Mouse (Mus musculus): ENCODE measurements around the gene Tnni3k. TPM values are rescaled to one million over a fixed set of nuclear protein-coding genes. Genes with fewer than 3 reads are reported as not detected.

The Tnni3k gene
- total RNA-seq (2014; fragmentation: Nextera tagmentation): not detected in 2 replicates
- total RNA-seq (2017): 0.11 TPM in 1 of 2 replicates, not detected in the other
- not detected in 2 replicates for polyA plus RNA-seq (2012)

DNA sequence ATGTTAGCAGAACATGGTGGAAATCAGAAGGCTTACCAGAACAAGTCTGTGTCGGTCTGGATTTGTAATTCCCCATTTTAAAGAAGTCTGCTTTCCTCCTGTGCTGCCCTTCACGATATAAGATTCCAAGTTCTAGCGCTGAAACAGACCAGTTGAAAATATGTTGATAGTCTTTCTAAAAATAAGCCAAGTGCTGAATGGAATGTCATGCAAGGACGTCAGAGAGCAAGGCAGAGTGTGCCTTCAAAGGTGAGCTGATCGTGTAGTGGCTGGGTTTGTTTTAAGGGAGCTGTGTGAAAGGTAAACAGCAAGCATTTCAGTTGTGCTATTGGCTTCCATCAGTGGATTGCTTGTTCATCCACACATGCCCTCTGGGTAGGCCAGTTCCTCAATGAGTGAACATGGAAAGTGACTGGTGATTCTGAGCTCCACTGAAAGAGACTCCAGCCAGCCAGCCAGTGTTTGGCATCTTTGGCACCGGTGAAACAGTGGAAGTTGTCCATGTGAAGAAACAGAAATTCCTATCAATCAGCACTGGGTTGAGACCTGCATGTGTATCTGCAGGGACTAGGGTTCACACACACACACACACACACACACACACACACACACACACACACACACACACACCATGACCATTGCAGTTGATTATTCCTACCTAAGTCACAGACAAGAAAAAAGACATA is at the start of gene Tnni3k:
Gene Tnni3k (minus strand): TSS at position 177 of the 686 bp plus-strand sequence.
- Histone ChIP-seq H3K9me3 (replicated peaks) (no peaks in the 10 kb centered on the region), H3K4me1 (ENCODE audit: insufficient read depth, low read depth, low read length) (no peaks in the 10 kb centered on the region), H3K4me3 (ENCODE audit: low read depth, low read length) (no peak within 1 kb of the TSS), H3K36me3 (replicated peaks) (no peaks in the 10 kb centered on the region), H3K27me3 (ENCODE audit: insufficient read depth, low read length) (no peaks in the 10 kb centered on the region)
- DNase-seq (ENCODE audit: low spot score) (no peak), ATAC-seq (ENCODE audit: extremely low read depth, insufficient number of reproducible peaks, low FRiP score, poor library complexity, severe bottlenecking) (no peak)
- TF ChIP-seq GATA1 (IDR thresholded peaks at IDR 0.05; ENCODE audit: borderline replicate concordance, low read length) (no peak), TAL1 (conservative IDR thresholded peaks at IDR 0.05; ENCODE audit: low read depth, low read length) (no peak), GATA2 (IDR thresholded peaks at IDR 0.05; ENCODE audit: borderline replicate concordance, low read depth, low read length) (no peak)

DNA sequence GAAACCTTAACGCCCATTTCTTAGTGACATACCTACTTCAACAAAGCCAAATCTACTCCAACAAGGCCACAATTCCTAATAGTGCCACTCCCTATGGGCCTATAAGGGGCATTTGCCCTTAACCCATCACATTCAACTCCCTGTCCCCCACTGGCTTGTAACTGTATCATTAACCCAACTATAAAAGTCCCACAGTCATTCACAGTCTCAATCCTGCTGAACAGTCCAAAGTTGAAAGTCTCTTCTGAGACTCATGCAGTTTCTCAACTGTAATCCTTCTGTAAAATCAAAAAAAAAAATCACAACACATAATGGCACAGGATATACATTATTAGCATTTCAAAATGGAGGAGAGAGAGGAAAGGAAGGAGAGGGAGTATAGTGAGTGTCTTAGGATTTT is 44.1 kb upstream of the Tnni3k start:
- DNase-seq (ENCODE audit: low spot score): no peak
- H3K4me3 ChIP-seq (ENCODE audit: low read depth, low read length): no peak overlapping the region
- no peak for ATAC-seq (ENCODE audit: extremely low read depth, insufficient number of reproducible peaks, low FRiP score, poor library complexity, severe bottlenecking)
- no peaks in the 10 kb centered on the region for H3K36me3 ChIP-seq (replicated peaks)
- no peaks in the 10 kb centered on the region for H3K4me1 ChIP-seq (ENCODE audit: insufficient read depth, low read depth, low read length)
- H3K27me3 ChIP-seq (ENCODE audit: insufficient read depth, low read length): no peaks in the 10 kb centered on the region
- TF ChIP-seq GATA1 (IDR thresholded peaks at IDR 0.05; ENCODE audit: borderline replicate concordance, low read length): no peak
- no peak for TF ChIP-seq TAL1 (conservative IDR thresholded peaks at IDR 0.05; ENCODE audit: low read depth, low read length)
- TF ChIP-seq POLR2AphosphoS5 (IDR thresholded peaks at IDR 0.05; ENCODE audit: insufficient replicate concordance, low read depth, low read length): no peak
- no peak for TF ChIP-seq GATA2 (IDR thresholded peaks at IDR 0.05; ENCODE audit: borderline replicate concordance, low read depth, low read length)
- TF ChIP-seq CTCF (IDR thresholded peaks at IDR 0.05; ENCODE audit: low read depth, low read length): no peak
- H3K9me3 ChIP-seq (replicated peaks): no peaks in the 10 kb centered on the region

DNA sequence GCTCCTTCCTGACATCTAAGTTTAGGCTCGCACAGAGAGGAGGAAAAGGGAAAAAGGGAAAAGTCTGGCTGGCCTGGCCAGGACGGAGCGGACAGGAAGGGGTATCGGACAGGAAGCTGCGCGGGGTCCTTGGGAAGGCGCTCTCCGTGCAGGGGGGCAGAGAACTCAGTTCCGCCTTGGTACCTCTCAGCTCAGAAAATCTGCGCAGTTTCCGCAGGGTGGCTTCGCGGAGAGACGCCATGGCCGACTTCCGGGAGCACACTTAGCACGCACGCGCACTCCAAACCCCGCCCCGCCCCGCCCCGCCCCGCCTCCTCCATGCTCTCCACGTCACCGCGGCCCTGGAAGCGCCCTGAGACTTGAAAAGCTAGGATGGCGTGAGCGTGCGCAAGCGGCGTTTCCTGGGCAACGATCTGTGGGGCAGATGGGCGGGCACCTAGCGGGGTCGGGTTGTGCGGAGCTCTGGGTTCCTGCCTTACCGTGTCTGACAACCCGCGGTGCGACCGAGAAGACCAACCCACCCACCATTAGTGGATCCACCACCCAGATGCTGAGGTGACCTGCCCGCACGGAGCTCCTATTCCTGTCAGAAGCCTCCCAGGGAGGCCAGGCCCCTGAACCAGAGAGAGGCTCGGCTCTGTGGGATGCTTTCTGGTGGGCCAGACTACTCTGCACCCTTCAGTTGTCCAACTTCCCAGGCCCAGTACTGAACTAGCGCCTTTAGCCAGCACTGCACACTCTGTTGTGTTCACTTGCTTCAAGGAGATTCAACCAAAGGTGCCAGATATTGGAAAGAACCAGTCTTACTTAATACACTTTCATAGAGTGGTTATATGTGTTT is 38.1 kb upstream of the Tnni3k start, which contains the start of the genes Fpgt and Lrriq3:
Gene Fpgt (minus strand): TSS at position 288 of the 841 bp plus-strand sequence.
Gene Lrriq3 (plus strand): TSS at position 319 of the 841 bp plus-strand sequence.
- Histone ChIP-seq H3K4me3 (ENCODE audit: low read depth, low read length) (peak within 1 kb of the TSS; percentile 78), H3K9me3 (replicated peaks) (no peaks in the 10 kb centered on the region), H3K36me3 (replicated peaks) (peaks cover 4% of the 10 kb centered on the region), H3K4me1 (ENCODE audit: insufficient read depth, low read depth, low read length) (peaks cover 12% of the 10 kb centered on the region), H3K27me3 (ENCODE audit: insufficient read depth, low read length) (no peaks in the 10 kb centered on the region)
- ATAC-seq (ENCODE audit: extremely low read depth, insufficient number of reproducible peaks, low FRiP score, poor library complexity, severe bottlenecking): peak; percentile 93
- peak; percentile 80 for DNase-seq (ENCODE audit: low spot score)
- TF ChIP-seq CTCF (IDR thresholded peaks at IDR 0.05; ENCODE audit: low read depth, low read length) (no peak), TAL1 (conservative IDR thresholded peaks at IDR 0.05; ENCODE audit: low read depth, low read length) (no peak), POLR2AphosphoS5 (IDR thresholded peaks at IDR 0.05; ENCODE audit: insufficient replicate concordance, low read depth, low read length) (no peak), GATA2 (IDR thresholded peaks at IDR 0.05; ENCODE audit: borderline replicate concordance, low read depth, low read length) (no peak), GATA1 (IDR thresholded peaks at IDR 0.05; ENCODE audit: borderline replicate concordance, low read length) (no peak)

DNA sequence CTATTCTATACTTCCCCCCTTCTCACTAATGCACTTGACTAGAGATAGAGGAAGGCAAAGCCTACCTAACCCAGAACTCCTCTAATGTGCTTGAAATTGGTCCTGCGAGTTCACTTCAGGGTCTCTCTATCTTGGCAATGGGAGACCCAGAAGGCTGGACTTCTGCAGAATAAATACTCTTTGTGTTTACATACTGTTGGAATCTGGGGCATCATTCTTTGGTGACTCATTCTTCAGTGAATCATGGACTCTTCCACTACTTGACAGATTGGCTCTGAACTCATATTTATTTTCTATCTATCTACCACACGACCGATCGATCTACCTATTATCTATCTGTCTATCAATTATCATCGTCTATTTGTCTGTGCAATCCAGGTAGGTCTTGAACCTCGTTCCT is 36.9 kb upstream of the Tnni3k start:
- H3K4me1 ChIP-seq (ENCODE audit: insufficient read depth, low read depth, low read length): peaks cover 12% of the 10 kb centered on the region
- no peaks in the 10 kb centered on the region for H3K9me3 ChIP-seq (replicated peaks)
- ATAC-seq (ENCODE audit: extremely low read depth, insufficient number of reproducible peaks, low FRiP score, poor library complexity, severe bottlenecking) (no peak), DNase-seq (ENCODE audit: low spot score) (no peak)
- no peak for TF ChIP-seq CTCF (IDR thresholded peaks at IDR 0.05; ENCODE audit: low read depth, low read length)
- no peak for TF ChIP-seq POLR2AphosphoS5 (IDR thresholded peaks at IDR 0.05; ENCODE audit: insufficient replicate concordance, low read depth, low read length)
- no peak for TF ChIP-seq GATA2 (IDR thresholded peaks at IDR 0.05; ENCODE audit: borderline replicate concordance, low read depth, low read length)
- H3K27me3 ChIP-seq (ENCODE audit: insufficient read depth, low read length): no peaks in the 10 kb centered on the region
- H3K4me3 ChIP-seq (ENCODE audit: low read depth, low read length): peak overlapping the region; percentile 78
- peaks cover 12% of the 10 kb centered on the region for H3K36me3 ChIP-seq (replicated peaks)

GRCm38 (mm10) chr3:155077908-155078307 is 22.7 kb upstream of the Tnni3k start:
- DNase-seq (ENCODE audit: low spot score): no peak
- Histone ChIP-seq H3K27me3 (ENCODE audit: insufficient read depth, low read length) (no peaks in the 10 kb centered on the region), H3K9me3 (replicated peaks) (no peaks in the 10 kb centered on the region), H3K4me1 (ENCODE audit: insufficient read depth, low read depth, low read length) (no peaks in the 10 kb centered on the region), H3K4me3 (ENCODE audit: low read depth, low read length) (no peak overlapping the region), H3K36me3 (replicated peaks) (no peaks in the 10 kb centered on the region)
- ATAC-seq (ENCODE audit: extremely low read depth, insufficient number of reproducible peaks, low FRiP score, poor library complexity, severe bottlenecking): no peak
- TF ChIP-seq POLR2AphosphoS5 (IDR thresholded peaks at IDR 0.05; ENCODE audit: insufficient replicate concordance, low read depth, low read length) (no peak), GATA1 (IDR thresholded peaks at IDR 0.05; ENCODE audit: borderline replicate concordance, low read length) (no peak), GATA2 (IDR thresholded peaks at IDR 0.05; ENCODE audit: borderline replicate concordance, low read depth, low read length) (no peak), CTCF (IDR thresholded peaks at IDR 0.05; ENCODE audit: low read depth, low read length) (no peak), TAL1 (conservative IDR thresholded peaks at IDR 0.05; ENCODE audit: low read depth, low read length) (no peak)

DNA sequence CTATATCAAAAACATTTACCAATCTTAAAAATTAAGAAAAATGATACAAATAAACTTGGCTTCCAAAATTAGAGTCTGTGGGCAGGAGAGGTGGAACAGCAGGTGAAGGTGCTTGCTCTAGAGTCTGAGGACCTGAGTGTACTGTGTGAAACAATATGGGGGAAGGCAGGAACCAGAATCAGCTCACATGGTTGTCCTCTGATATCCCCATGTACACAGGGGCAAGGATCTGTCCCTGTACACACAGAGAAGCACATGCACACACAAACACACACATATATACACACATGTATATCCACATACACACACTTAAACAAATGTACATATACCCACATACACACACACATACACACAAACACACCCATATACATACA is 4.2 kb upstream of the Tnni3k start:
- no peaks in the 10 kb centered on the region for H3K4me1 ChIP-seq (ENCODE audit: insufficient read depth, low read depth, low read length)
- DNase-seq (ENCODE audit: low spot score): no peak
- no peak for ATAC-seq (ENCODE audit: extremely low read depth, insufficient number of reproducible peaks, low FRiP score, poor library complexity, severe bottlenecking)
- no peaks in the 10 kb centered on the region for H3K27me3 ChIP-seq (ENCODE audit: insufficient read depth, low read length)
- no peak overlapping the region for H3K4me3 ChIP-seq (ENCODE audit: low read depth, low read length)
- TF ChIP-seq GATA1 (IDR thresholded peaks at IDR 0.05; ENCODE audit: borderline replicate concordance, low read length) (no peak), GATA2 (IDR thresholded peaks at IDR 0.05; ENCODE audit: borderline replicate concordance, low read depth, low read length) (no peak), TAL1 (conservative IDR thresholded peaks at IDR 0.05; ENCODE audit: low read depth, low read length) (no peak), POLR2AphosphoS5 (IDR thresholded peaks at IDR 0.05; ENCODE audit: insufficient replicate concordance, low read depth, low read length) (no peak), CTCF (IDR thresholded peaks at IDR 0.05; ENCODE audit: low read depth, low read length) (no peak)
- H3K9me3 ChIP-seq (replicated peaks): no peaks in the 10 kb centered on the region
- H3K36me3 ChIP-seq (replicated peaks): no peaks in the 10 kb centered on the region

Measured in G1E (cell line).